Mouse (Mus musculus) MEL-GATA-1-ER (cell line): Measurements from ENCODE around the gene Scap.

Source experiments
- DNase-seq: peaks from one replicate; pipeline ENCODE4 v3.0.0-alpha.2; 2012; ENCODE audit warnings: low read depth; ENCODE audit errors: extremely low read depth

Scap gene

GRCm38 (mm10) chr9:110333135-110333895, at the start of gene Scap:
Gene Scap, plus strand, starts transcription at chr9:110333288.
- DNase-seq, result peak; percentile 78

- DNase-seq, result no peak
Observed at GRCm38 (mm10) chr9:110284075-110284697, 48.9 kb upstream of the Scap start.

GRCm38 (mm10) chr9:110287321-110287924, 45.7 kb upstream of the Scap start:
- DNase-seq, result no peak

GRCm38 (mm10) chr9:110293254-110293718, 39.8 kb upstream of the Scap start:
- no peak for DNase-seq

GRCm38 (mm10) chr9:110293873-110294415, 39.1 kb upstream of the Scap start:
- no peak for DNase-seq

- no peak for DNase-seq
Observed at GRCm38 (mm10) chr9:110294786-110295185, 38.3 kb upstream of the Scap start.

GRCm38 (mm10) chr9:110296867-110297627, 36.0 kb upstream of the Scap start:
- DNase-seq, result peak; percentile 62

- DNase-seq, result peak; percentile 51
Observed at GRCm38 (mm10) chr9:110304516-110304915, 28.6 kb upstream of the Scap start.

- DNase-seq, result peak; percentile 91
Observed at GRCm38 (mm10) chr9:110304969-110305651, 28.0 kb upstream of the Scap start, which contains the start of gene Elp6. Gene Elp6, plus strand, starts transcription at chr9:110305173.

GRCm38 (mm10) chr9:110306371-110306770, 26.7 kb upstream of the Scap start:
- no peak for DNase-seq

GRCm38 (mm10) chr9:110314706-110315105, 18.4 kb upstream of the Scap start:
- DNase-seq, result no peak

GRCm38 (mm10) chr9:110315410-110315809, 17.7 kb upstream of the Scap start:
- no peak for DNase-seq

GRCm38 (mm10) chr9:110315904-110316303, 17.2 kb upstream of the Scap start:
- DNase-seq, result no peak

GRCm38 (mm10) chr9:110316503-110316902, 16.6 kb upstream of the Scap start:
- DNase-seq, result no peak

- no peak for DNase-seq
Observed at GRCm38 (mm10) chr9:110320769-110321168, 12.3 kb upstream of the Scap start.

- no peak for DNase-seq
Observed at GRCm38 (mm10) chr9:110322972-110323371, 10.1 kb upstream of the Scap start.

GRCm38 (mm10) chr9:110324181-110324580, 8.9 kb upstream of the Scap start:
- DNase-seq, result no peak

GRCm38 (mm10) chr9:110328178-110328577, 4.9 kb upstream of the Scap start:
- no peak for DNase-seq

GRCm38 (mm10) chr9:110328946-110329630, 4.0 kb upstream of the Scap start:
- no peak for DNase-seq

- no peak for DNase-seq
Observed at GRCm38 (mm10) chr9:110329655-110330054, 3.4 kb upstream of the Scap start.
